Mouse (Mus musculus): ENCODE measurements around the gene Jag2.

The Jag2 gene

DNA sequence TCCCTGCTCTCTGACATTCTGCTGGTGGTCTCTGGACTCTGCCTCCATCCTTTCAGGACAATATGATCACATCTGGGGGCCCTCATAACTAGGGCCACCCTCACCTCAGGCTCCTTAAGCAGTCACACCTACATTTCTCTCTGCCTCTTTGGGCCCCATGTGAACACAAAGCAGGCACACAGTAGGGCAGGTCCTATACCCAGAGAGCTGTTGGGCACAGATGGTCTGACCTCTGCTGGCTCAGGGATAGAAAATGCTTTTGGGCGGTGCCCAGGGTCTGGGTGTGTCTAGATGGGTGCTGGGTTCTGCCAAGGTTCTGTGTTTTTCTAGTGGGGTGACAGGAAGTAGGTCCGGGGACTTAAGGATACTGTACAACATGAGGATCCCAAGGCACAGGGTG is 14.1 kb upstream of the Jag2 start:
- in situ Hi-C loops (cut with MboI; ENCODE audit: low pct_unique_long_range_greater_than_20kb in 1 of 2, low sequenced_read_pairs in 2 of 2, unreplicated experiment in 1 of 2), result no loop called here

DNA sequence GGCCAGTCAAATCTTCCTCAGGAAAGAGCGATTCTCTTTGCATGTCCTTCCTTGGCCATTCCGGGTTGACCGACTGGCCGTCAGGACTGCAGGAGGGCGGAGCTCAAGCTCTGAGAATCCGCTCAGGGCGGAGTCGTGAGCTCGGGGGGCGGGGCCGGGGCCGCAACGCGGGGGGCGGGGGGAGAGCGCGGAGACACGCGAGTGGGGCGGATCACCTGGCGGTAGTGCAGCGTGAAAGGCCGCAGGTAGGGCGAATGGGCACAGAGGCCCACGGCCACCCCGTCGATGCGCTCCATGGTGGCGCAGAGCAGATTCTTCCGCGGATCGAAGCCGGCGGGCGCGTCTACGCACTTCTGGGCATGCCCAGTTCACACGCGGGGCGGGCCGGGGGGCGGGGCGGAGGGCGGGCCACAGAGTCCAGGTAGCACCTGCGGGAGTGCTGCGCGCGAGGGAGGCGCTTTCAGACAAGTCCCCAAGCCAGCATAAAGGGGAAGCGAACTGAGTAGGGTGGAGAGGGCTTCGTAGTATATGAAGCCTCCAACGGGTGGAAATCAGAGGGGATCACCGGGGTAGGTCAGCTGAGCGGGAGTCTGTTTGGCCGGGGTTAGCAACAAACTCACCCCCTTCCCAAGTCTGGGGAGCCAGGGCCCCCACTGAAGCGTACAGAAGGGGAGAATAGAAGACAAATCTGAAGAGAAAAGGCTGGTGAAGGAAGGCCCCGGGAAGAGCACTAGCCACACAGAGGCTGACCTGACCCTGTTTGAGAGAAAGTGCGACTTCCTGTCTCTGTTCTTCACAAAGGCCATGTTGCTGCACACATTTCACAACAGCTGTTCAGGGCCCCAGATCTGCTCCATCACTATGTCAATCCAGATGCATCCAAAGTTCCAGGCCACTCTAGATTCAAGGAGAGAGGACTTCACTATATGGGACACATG is 12.5 kb upstream of the Jag2 start, which contains the start of gene Nudt14:
Gene Nudt14, minus strand, starts transcription at position 349 of the 938 bp plus-strand sequence.
- in situ Hi-C loops (cut with MboI; ENCODE audit: low pct_unique_long_range_greater_than_20kb in 1 of 2, low sequenced_read_pairs in 2 of 2, unreplicated experiment in 1 of 2), result no loop called here

DNA sequence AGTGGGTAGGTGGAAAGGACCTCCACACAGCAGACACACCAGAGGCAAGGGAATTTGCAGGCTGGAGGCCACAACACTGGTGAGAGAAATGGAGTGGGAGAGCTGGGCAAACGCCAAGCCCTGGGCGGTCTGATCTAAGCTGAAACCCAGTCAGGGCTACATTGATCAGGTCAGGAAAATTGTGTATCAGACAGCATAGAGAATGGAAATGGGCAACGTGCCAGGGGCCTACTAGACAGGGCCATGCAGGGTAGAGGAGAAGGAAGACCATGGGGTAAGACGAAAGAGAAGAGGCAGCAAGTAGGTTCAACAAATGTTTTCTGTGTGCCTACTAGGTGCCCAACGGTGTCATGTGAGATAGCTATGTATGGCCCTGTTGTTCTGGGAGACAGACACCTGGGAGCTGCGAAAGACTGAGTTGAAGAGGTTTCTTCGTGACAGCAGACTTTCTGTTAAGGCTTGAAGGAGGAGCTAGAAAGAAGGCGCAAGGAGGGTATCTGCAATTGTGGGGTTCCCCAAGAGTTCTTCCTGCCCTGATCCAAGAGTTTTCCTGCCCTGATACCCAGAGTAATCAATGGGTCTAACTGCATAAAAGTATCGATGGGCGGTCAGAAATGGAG is 11.7 kb upstream of the Jag2 start:
- in situ Hi-C loops (cut with MboI; ENCODE audit: low pct_unique_long_range_greater_than_20kb in 1 of 2, low sequenced_read_pairs in 2 of 2, unreplicated experiment in 1 of 2), result no loop called here

DNA sequence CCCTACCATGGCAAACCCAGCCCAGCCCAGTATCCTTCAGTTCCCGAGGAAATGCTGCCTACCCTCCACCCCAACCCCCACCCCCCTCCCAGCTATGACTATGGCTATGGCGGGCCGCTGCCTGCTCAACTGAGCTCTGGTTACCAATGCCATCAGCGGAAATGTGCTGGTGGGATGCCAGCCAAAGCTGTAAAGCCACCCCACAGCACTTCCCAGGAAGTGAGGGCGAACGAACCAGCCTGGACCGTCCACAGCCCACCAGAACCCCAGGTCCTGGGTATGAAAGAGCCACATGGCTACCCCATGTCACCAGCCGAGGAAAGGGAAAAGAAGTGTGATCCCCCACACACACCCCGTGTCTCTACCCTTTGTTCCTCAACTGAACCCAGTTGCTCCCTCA is 11.1 kb upstream of the Jag2 start:
- in situ Hi-C loops (cut with MboI; ENCODE audit: low pct_unique_long_range_greater_than_20kb in 1 of 2, low sequenced_read_pairs in 2 of 2, unreplicated experiment in 1 of 2), result no loop called here

DNA sequence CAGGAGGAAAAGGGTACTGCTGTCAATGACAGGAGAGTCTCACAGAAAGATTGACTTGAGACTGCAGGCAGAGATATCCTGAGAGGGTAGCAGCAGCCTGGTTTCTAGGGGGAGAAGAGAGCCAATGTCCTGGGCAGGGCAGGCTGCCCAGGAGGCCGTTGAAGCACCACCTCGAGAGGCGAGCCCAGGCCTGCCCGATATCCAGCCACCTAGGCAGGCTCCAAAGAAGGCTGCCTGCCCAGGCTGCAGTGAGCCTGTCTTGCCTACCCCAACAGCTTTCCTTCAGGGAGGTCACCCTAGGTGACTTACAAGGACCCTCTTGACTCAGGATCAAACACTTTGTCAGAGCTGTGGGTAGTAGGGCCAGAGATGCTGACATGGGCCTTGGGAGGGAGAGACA is 10.7 kb upstream of the Jag2 start:
- in situ Hi-C loops (cut with MboI; ENCODE audit: low pct_unique_long_range_greater_than_20kb in 1 of 2, low sequenced_read_pairs in 2 of 2, unreplicated experiment in 1 of 2), result no loop called here

GRCm38 (mm10) chr12:112938873-112939565 is 9.4 kb upstream of the Jag2 start:
- in situ Hi-C loops (cut with MboI; ENCODE audit: low pct_unique_long_range_greater_than_20kb in 1 of 2, low sequenced_read_pairs in 2 of 2, unreplicated experiment in 1 of 2), result no loop called here

DNA sequence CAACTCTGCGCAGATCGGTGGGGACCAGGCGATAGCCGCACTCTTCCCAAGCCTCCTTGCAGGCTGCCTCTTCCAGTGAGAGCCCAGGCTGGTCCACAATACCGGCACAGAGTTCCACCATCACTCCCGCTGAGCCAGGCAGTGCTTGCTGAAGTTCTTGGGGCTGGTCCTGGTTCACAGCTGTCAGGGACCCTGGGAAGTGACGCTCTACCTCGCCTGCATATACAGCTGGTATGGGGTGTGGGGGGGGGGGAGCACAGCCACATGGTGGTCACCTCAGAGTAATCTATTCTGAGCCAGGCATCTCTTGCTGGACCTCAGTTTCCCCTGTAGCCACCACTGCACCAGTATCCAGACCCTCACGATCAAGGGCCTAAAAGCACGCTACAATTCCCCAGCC is 8.8 kb upstream of the Jag2 start:
- in situ Hi-C loops (cut with MboI; ENCODE audit: low pct_unique_long_range_greater_than_20kb in 1 of 2, low sequenced_read_pairs in 2 of 2, unreplicated experiment in 1 of 2), result no loop called here

GRCm38 (mm10) chr12:112937906-112938305 is 8.3 kb upstream of the Jag2 start:
- in situ Hi-C loops (cut with MboI; ENCODE audit: low pct_unique_long_range_greater_than_20kb in 1 of 2, low sequenced_read_pairs in 2 of 2, unreplicated experiment in 1 of 2), result no loop called here

DNA sequence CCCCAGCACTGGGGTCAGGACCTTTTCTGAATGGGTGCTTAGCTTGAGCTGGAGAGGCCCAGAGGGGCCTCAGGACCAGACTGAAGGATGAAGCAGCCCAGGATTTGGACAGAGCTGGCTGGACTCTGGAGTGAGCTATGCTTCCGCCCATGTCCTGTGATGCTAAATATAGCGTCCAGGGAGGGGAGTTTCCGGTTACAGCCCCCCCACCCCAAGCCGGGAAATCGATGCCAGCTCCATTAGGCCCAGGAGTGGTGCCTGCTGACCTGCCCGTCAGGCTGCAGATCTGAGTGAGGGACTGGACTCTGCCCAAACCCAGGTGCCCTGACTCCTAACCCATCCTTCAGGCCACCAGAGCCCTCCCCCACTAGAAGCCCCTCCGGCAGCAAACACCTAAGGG is 3.1 kb upstream of the Jag2 start:
- in situ Hi-C loops (cut with MboI; ENCODE audit: low pct_unique_long_range_greater_than_20kb in 1 of 2, low sequenced_read_pairs in 2 of 2, unreplicated experiment in 1 of 2), result no loop called here

- in situ Hi-C loops (cut with MboI; ENCODE audit: low pct_unique_long_range_greater_than_20kb in 1 of 2, low sequenced_read_pairs in 2 of 2, unreplicated experiment in 1 of 2), result no loop called here
Measured at GRCm38 (mm10) chr12:112928401-112929241, 955 bp downstream of the Jag2 start.

DNA sequence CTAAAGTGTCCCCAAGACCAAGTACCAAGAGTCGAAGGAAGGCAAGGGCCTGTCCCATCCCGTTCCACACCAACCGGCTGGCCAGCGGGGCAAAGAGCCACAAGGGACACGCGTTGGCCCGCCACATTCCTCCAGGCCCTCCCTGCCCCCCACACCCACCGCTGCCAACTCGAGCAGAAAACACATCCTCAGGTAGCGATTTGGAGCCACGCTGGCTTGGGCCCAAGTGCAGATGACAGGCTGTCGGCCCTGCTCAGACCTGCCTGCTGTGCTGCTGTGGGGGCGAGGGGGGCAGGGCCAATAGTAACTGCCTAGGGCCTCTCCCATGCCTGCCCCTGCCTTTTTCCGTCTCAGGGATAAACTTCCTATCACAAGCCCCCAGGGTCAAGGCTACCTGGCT is 2.3 kb downstream of the Jag2 start:
- in situ Hi-C loops (cut with MboI; ENCODE audit: low pct_unique_long_range_greater_than_20kb in 1 of 2, low sequenced_read_pairs in 2 of 2, unreplicated experiment in 1 of 2), result no loop called here

DNA sequence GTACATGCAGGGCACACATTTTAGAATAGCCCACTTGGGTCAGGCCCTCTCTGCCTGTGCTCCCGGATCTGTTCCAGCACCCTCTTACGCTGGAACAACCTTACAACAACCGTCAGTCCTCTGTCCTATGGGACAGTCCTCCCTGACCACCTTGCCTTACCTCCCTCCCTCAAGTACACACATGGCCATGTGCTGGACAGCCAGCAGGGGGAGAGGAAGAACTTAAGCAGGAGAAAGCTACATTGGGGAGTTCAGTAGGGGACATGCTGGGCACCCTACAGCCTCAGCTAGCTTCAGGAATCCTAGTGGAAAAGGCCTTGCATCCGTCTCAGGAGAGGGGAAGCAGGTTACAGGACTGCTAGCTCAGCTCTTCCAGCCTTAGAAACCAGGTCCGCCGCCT is 3.6 kb downstream of the Jag2 start:
- in situ Hi-C loops (cut with MboI; ENCODE audit: low pct_unique_long_range_greater_than_20kb in 1 of 2, low sequenced_read_pairs in 2 of 2, unreplicated experiment in 1 of 2), result no loop called here

- in situ Hi-C loops (cut with MboI; ENCODE audit: low pct_unique_long_range_greater_than_20kb in 1 of 2, low sequenced_read_pairs in 2 of 2, unreplicated experiment in 1 of 2), result no loop called here
Measured at GRCm38 (mm10) chr12:112922541-112922940, 7.0 kb downstream of the Jag2 start.

DNA sequence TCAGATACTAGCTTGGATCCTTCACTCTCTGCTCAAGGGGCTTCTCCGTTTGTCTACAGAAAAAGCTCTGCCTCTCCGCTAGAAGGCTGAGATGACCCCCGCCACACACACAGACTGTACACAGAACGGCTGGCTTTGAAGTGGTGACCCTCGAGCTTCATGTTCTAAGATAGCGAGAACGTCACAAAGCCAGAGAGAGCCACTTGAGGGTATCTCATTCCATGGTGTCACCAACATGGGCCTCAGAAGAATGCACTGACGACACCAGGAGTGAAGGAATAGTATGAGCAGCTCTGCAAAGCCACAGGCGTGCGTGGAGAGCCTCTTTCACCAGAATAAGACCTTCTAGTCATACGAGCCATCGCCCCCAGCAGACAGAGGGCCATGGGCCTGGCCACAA is 8.1 kb downstream of the Jag2 start:
- in situ Hi-C loops (cut with MboI; ENCODE audit: low pct_unique_long_range_greater_than_20kb in 1 of 2, low sequenced_read_pairs in 2 of 2, unreplicated experiment in 1 of 2), result no loop called here

DNA sequence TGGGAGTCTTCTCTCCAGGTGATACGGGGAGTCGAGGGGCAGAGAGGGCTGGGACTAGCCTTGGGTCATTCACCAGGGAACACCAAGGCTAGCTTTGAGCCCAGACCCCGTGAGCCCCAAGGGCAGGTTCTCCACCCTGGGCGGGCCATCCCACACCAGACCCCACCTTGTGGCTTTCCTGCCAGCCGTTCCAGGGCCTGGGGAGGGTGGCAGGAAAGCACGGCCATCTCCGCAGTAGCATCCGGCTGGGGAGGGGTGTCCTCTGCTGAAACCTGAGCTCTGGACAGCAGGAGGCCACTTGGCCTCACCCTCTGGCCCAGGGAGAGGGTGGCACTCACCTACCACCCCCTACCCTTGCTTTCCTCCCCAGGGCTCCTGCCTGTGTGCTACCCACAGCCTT is 11.7 kb downstream of the Jag2 start:
- in situ Hi-C loops (cut with MboI; ENCODE audit: low pct_unique_long_range_greater_than_20kb in 1 of 2, low sequenced_read_pairs in 2 of 2, unreplicated experiment in 1 of 2), result no loop called here

DNA sequence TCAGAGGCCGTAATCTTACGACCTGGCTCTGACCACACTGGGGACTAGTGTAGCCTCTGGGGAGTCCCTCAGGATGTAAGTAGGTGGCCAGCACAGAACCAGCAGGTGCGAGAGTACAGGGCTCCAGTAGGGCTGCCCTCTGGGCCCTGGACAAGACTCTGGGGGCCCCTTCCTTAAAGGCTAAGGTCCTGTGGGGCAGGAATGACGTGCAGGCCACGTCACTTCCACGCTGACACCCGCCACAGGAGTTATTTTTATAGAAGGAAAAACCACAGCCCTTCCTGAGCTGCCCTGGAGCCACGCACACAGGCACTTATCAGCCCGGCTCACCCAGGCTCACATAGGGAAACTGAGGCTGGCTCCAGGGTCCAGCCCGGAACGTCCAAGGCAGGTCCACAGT is 12.1 kb downstream of the Jag2 start:
- in situ Hi-C loops (cut with MboI; ENCODE audit: low pct_unique_long_range_greater_than_20kb in 1 of 2, low sequenced_read_pairs in 2 of 2, unreplicated experiment in 1 of 2), result no loop called here

- in situ Hi-C loops (cut with MboI; ENCODE audit: low pct_unique_long_range_greater_than_20kb in 1 of 2, low sequenced_read_pairs in 2 of 2, unreplicated experiment in 1 of 2), result no loop called here
Measured at GRCm38 (mm10) chr12:112916698-112917400, 12.7 kb downstream of the Jag2 start.

DNA sequence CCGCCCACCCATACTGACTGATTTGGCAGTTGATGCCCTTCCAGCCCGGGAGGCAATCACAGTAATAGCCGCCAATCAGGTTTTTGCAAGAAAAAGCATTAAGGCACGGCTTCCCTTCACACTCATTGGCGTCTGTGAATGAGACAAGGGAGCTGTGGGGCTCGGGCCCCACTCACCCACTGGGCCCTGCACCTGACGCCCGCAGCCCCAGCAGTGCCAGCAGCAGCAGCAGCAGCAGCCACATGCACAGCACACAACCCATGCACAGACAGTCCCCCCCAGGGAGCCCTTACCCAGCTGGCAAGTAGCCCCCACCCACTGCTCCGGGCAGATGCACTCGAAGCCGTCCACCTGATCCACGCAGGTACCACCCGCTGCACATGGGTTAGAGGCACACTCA is 14.0 kb downstream of the Jag2 start:
- in situ Hi-C loops (cut with MboI; ENCODE audit: low pct_unique_long_range_greater_than_20kb in 1 of 2, low sequenced_read_pairs in 2 of 2, unreplicated experiment in 1 of 2), result no loop called here
